Mouse (Mus musculus): ENCODE results near the gene Krt82. TPM values are rescaled to one million over a fixed set of nuclear protein-coding genes. Genes with fewer than 3 reads are reported as not detected.

Krt82 gene
- not detected in 2 replicates for polyA plus RNA-seq (2012; rRNA removed)

DNA sequence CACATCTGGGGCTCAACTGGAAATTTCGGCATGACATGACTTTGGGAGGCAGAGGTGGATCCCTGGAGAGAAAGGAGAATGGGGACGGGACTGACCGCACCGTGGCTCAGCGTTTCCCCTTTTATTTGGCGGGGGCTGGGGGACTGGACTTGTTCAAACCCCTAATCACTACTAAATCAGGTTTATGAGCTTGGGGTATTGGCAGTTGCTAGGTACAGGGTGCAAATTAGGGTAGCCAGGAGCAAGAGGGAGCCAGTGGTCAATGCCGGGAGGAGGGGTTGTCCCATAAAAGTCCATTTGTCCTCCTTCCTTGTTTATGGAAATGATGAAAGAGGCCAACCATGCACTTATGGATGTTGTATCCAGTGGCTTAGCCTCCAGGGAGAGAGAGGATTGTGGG lies at the start of gene Krt82:
TSS of gene Krt82 (minus strand) at position 101 of the 400 bp plus-strand sequence.
- Histone ChIP-seq H3K27ac (ENCODE audit: insufficient read depth, low read length) (no peak within 1 kb of the TSS), H3K4me3 (replicated peaks; ENCODE audit: insufficient read depth, low read depth, low read length) (no peak within 1 kb of the TSS), H3K27me3 (ENCODE audit: control insufficient read depth, insufficient read depth, low read length) (no peaks in the 10 kb centered on the region), H3K4me1 (ENCODE audit: control insufficient read depth, insufficient read depth, low read length) (no peaks in the 10 kb centered on the region)
- WGBS: 76% methylated on average over 7 of the region's 7 CpGs
- TF ChIP-seq CTCF (IDR thresholded peaks at IDR 0.05; ENCODE audit: borderline replicate concordance, insufficient read depth, low read depth, low read length): no peak
- no peak for DNase-seq

DNA sequence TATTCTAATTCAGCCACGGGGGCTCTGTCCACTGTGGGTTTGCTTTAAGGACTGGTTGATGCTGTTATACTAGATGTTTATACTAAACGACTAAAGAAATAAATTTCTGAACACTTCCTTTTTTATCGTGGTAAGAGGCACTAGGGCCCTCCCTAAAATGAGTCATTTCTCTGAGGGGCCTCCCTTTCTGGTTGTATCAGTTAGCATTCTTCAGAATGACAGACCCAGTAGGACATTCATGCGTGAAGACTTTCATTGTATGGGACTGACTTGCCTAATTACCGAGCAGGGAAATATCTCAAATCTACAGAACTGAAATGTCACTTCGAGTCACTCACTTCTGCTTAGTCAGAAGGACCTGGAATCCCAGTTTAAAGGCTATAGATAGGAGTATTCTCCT lies 48.7 kb upstream of the Krt82 start:
- WGBS: 30% methylated on average over 6 of the region's 6 CpGs
- no peaks in the 10 kb centered on the region for H3K4me1 ChIP-seq (ENCODE audit: control insufficient read depth, insufficient read depth, low read length)
- no peak for DNase-seq
- no peaks in the 10 kb centered on the region for H3K27me3 ChIP-seq (ENCODE audit: control insufficient read depth, insufficient read depth, low read length)
- TF ChIP-seq POLR2A (IDR thresholded peaks at IDR 0.05; ENCODE audit: borderline replicate concordance, insufficient read depth, low read length): no peak
- no peak for TF ChIP-seq CTCF (IDR thresholded peaks at IDR 0.05; ENCODE audit: borderline replicate concordance, insufficient read depth, low read depth, low read length)
- H3K27ac ChIP-seq (ENCODE audit: insufficient read depth, low read length): no peak overlapping the region
- no peak overlapping the region for H3K4me3 ChIP-seq (replicated peaks; ENCODE audit: insufficient read depth, low read depth, low read length)

DNA sequence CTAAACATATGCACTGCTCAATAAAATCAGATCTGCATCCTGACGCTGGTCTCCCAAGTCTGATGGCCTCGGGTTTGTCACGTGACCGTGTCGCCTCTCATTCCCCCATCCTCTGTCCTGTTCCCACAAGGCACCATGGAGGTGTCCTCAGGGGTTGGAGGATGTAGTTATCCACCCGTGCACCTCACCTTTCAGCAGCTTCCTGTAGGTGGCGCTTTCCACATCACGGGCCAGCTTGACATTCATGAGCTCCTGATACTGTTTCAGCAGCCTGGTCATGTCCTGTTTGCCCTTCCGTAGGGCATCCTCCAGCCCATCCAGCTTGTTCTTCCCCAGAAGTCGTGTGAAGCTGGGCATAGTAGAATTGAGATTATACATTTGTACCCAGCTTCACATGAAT lies 37.7 kb upstream of the Krt82 start:
- 73% methylated on average over 10 of the region's 10 CpGs for WGBS
- H3K27me3 ChIP-seq (ENCODE audit: control insufficient read depth, insufficient read depth, low read length): no peaks in the 10 kb centered on the region
- H3K4me1 ChIP-seq (ENCODE audit: control insufficient read depth, insufficient read depth, low read length): no peaks in the 10 kb centered on the region
- no peak for TF ChIP-seq POLR2A (IDR thresholded peaks at IDR 0.05; ENCODE audit: borderline replicate concordance, insufficient read depth, low read length)
- no peak for TF ChIP-seq CTCF (IDR thresholded peaks at IDR 0.05; ENCODE audit: borderline replicate concordance, insufficient read depth, low read depth, low read length)
- DNase-seq: no peak
- H3K4me3 ChIP-seq (replicated peaks; ENCODE audit: insufficient read depth, low read depth, low read length): no peak overlapping the region
- no peak overlapping the region for H3K27ac ChIP-seq (ENCODE audit: insufficient read depth, low read length)

DNA sequence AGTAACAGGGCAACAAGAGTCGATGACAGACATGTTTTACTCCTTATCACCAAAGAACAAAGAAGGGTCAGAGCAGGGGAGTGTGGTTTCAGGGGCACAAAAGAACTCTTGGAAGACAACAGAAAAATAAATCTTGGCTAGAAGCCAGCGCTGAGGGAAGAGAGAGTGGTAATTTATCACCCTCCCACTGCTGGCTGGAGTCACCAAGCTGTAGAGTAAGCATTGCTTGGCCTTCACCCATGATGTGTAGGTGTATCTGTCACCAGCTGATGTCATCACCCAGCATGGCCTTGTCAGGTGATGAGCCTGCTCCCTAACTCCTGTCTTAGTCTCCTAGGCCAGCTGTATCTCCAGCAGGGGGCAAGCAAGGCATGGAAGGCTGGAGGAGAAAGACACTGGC lies 34.0 kb upstream of the Krt82 start:
- Histone ChIP-seq H3K27me3 (ENCODE audit: control insufficient read depth, insufficient read depth, low read length) (no peaks in the 10 kb centered on the region), H3K27ac (ENCODE audit: insufficient read depth, low read length) (no peak overlapping the region), H3K4me1 (ENCODE audit: control insufficient read depth, insufficient read depth, low read length) (no peaks in the 10 kb centered on the region), H3K4me3 (replicated peaks; ENCODE audit: insufficient read depth, low read depth, low read length) (no peak overlapping the region)
- TF ChIP-seq POLR2A (IDR thresholded peaks at IDR 0.05; ENCODE audit: borderline replicate concordance, insufficient read depth, low read length) (no peak), CTCF (IDR thresholded peaks at IDR 0.05; ENCODE audit: borderline replicate concordance, insufficient read depth, low read depth, low read length) (no peak)
- no peak for DNase-seq
- WGBS: 39% methylated on average over 2 of the region's 2 CpGs

DNA sequence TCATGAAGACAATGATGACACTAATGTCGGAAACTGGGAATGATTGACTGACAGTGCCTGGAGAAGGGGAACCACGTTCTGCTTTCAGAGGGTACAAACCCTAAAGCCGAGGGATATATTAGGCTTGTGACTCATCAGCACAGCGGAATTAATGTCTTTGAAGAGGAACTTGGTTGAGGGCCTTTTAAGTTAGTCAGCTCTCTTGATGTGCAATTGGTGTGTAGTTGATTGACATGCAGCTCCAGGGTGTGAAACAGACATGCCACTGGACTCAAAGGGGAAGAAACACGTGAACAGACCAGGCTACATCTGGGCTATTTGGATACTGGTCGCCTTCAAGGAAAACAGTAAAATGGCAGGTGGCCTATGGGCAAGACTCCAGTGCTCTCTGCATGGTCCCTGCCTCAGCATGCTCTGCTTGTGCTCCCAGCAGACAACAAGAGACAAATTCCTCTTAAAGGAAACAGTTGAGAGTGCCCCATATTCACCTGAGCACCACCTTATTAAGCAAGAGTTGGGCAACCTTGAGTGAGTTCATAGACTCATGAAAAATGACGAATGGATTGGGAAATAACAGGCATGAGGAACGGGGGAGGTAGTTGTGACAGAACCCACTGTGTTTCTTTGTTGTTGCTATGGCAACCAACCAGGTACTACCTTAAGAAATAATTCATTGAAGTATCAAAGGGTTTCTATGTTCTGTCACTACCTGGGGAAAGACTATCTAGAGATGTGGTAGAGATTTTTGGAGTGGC lies 32.9 kb upstream of the Krt82 start:
- no peak for DNase-seq
- H3K27ac ChIP-seq (ENCODE audit: insufficient read depth, low read length): no peak overlapping the region
- WGBS: 67% methylated on average over 8 of the region's 8 CpGs
- H3K27me3 ChIP-seq (ENCODE audit: control insufficient read depth, insufficient read depth, low read length): no peaks in the 10 kb centered on the region
- no peaks in the 10 kb centered on the region for H3K4me1 ChIP-seq (ENCODE audit: control insufficient read depth, insufficient read depth, low read length)
- TF ChIP-seq CTCF (IDR thresholded peaks at IDR 0.05; ENCODE audit: borderline replicate concordance, insufficient read depth, low read depth, low read length) (no peak), POLR2A (IDR thresholded peaks at IDR 0.05; ENCODE audit: borderline replicate concordance, insufficient read depth, low read length) (no peak)
- H3K4me3 ChIP-seq (replicated peaks; ENCODE audit: insufficient read depth, low read depth, low read length): no peak overlapping the region

DNA sequence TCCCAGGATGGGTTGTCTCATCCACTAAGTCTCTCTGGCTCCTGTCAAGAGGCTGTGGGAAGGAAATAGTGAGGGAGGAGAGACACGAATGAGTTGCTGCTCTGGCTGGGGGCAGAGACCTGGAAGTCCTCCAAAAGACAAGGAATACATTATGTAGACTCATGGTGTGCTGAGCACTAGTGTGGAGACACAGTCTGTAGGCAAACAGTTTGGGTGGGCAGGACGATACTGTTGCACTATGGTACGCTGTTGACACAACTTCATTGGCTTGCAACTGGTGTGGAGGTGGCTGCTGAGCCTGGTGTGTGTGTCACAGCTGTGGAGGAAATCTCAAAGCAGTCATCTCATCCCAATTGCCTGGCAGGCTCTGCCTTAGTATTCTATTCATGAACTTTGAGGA lies 31.2 kb upstream of the Krt82 start:
- no peak overlapping the region for H3K4me3 ChIP-seq (replicated peaks; ENCODE audit: insufficient read depth, low read depth, low read length)
- H3K4me1 ChIP-seq (ENCODE audit: control insufficient read depth, insufficient read depth, low read length): no peaks in the 10 kb centered on the region
- no peak overlapping the region for H3K27ac ChIP-seq (ENCODE audit: insufficient read depth, low read length)
- H3K27me3 ChIP-seq (ENCODE audit: control insufficient read depth, insufficient read depth, low read length): no peaks in the 10 kb centered on the region
- no peak for TF ChIP-seq CTCF (IDR thresholded peaks at IDR 0.05; ENCODE audit: borderline replicate concordance, insufficient read depth, low read depth, low read length)
- no peak for TF ChIP-seq POLR2A (IDR thresholded peaks at IDR 0.05; ENCODE audit: borderline replicate concordance, insufficient read depth, low read length)
- no peak for DNase-seq
- 57% methylated on average over 3 of the region's 3 CpGs for WGBS

DNA sequence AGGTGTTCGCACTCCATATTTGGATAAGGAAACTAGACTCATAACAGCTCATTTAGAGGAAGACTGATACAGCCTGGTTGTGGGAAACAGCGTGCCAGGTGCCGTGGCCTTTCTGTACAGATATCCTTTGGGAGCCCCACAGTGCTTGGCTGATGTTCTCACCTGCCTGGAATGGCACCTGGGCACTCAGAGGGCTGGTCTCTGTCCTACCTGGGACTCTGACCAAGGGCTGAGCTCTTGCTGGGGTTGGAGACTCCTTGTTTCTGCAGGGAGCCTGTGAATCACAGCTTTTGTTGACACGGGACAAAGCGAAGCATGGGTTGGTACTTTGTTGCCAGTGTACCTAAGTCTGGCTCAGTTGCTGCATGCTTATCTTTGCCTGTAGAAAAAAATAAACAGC lies 25.0 kb upstream of the Krt82 start:
- Histone ChIP-seq H3K4me1 (ENCODE audit: control insufficient read depth, insufficient read depth, low read length) (no peaks in the 10 kb centered on the region), H3K4me3 (replicated peaks; ENCODE audit: insufficient read depth, low read depth, low read length) (no peak overlapping the region), H3K27me3 (ENCODE audit: control insufficient read depth, insufficient read depth, low read length) (no peaks in the 10 kb centered on the region; the same call in 1 of the 2 replicates), H3K27ac (ENCODE audit: insufficient read depth, low read length) (no peak overlapping the region)
- WGBS: 88% methylated on average over 5 of the region's 5 CpGs
- no peak for DNase-seq
- TF ChIP-seq CTCF (IDR thresholded peaks at IDR 0.05; ENCODE audit: borderline replicate concordance, insufficient read depth, low read depth, low read length) (no peak), POLR2A (IDR thresholded peaks at IDR 0.05; ENCODE audit: borderline replicate concordance, insufficient read depth, low read length) (no peak)

DNA sequence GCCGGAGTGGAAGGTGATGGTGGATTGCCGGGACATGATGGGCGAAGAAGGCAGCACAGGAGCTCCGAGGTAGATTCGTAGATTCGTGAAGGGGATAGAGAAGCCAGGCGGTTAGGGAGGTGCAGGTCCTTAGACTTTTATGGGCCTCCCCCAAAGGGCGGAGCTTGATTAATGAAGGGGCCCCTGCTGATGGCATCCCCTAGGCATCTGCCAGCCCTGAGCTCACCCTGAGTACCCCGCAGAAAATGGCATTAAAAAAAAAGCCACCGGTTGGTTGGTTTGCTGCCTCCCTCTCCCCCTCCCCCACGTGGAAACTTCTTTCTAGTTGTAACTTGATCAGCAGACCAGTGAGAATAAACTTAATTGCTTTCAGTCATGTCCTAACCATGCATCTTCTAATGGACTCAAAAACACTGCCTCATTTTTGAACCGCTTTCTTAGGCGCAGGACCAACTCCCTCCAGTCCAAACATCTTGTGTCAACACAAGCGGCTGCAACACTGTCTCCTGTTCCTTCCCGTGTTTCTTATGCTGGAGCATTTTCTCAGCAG lies 23.4 kb upstream of the Krt82 start, which contains the start of gene Krt75:
TSS of gene Krt75 (minus strand) at position 109 of the 550 bp plus-strand sequence.
- no peak for DNase-seq
- no peak within 1 kb of the TSS for H3K4me3 ChIP-seq (replicated peaks; ENCODE audit: insufficient read depth, low read depth, low read length)
- H3K27ac ChIP-seq (ENCODE audit: insufficient read depth, low read length): no peak within 1 kb of the TSS
- 78% methylated on average over 15 of the region's 15 CpGs for WGBS
- H3K4me1 ChIP-seq (ENCODE audit: control insufficient read depth, insufficient read depth, low read length): no peaks in the 10 kb centered on the region
- TF ChIP-seq CTCF (IDR thresholded peaks at IDR 0.05; ENCODE audit: borderline replicate concordance, insufficient read depth, low read depth, low read length) (no peak), POLR2A (IDR thresholded peaks at IDR 0.05; ENCODE audit: borderline replicate concordance, insufficient read depth, low read length) (no peak)
- H3K27me3 ChIP-seq (ENCODE audit: control insufficient read depth, insufficient read depth, low read length): no peaks in the 10 kb centered on the region; the same call in 1 of the 2 replicates

All from cerebellum, adult 2 months (tissue).